Mouse (Mus musculus) midbrain, embryonic 11.5 days (tissue): Measurements from ENCODE around the gene Pkd2. TPM values are rescaled to one million over a fixed set of nuclear protein-coding genes. Genes with fewer than 3 reads are reported as not detected.

Source experiments
- ATAC-seq: fragments of 200-750 bp; cut with Nextera tagmentation; 2 replicates; pipeline ENCODE4 v1.8.0; 2017; ENCODE audit warnings: moderate TSS enrichment, moderate library complexity; ENCODE audit not compliant: low FRiP score
- DNase-seq: peaks from one replicate; pipeline ENCODE4 v3.0.0; 2015; ENCODE audit warnings: low spot score; ENCODE audit errors: missing footprints
- H3K27ac ChIP-seq: fragments of 300-500 bp; sonication (generic); 2 replicates; pipeline ENCODE4 v1.5.1; 2014; ENCODE audit warnings: low read depth, low read length
- H3K27me3 ChIP-seq: fragments of 300-500 bp; sonication (generic); 2 replicates; pipeline ENCODE4 v1.6.1; 2014; ENCODE audit warnings: mild to moderate bottlenecking, low read length, moderate library complexity, mixed read lengths; ENCODE audit not compliant: control insufficient read depth, insufficient read depth
- H3K36me3 ChIP-seq: fragments of 300-500 bp; sonication (generic); 2 replicates; pipeline ENCODE4 v1.6.1; 2014; ENCODE audit warnings: mild to moderate bottlenecking, low read length, moderate library complexity, mixed read lengths; ENCODE audit not compliant: control insufficient read depth, insufficient read depth
- H3K4me1 ChIP-seq: fragments of 300-500 bp; sonication (generic); 2 replicates; pipeline ENCODE4 v1.6.1; 2014; ENCODE audit warnings: low read length; ENCODE audit not compliant: control insufficient read depth, insufficient read depth
- H3K4me2 ChIP-seq: fragments of 300-500 bp; sonication (generic); 2 replicates; pipeline ENCODE4 v1.6.1; 2014; ENCODE audit warnings: mild to moderate bottlenecking, moderate library complexity
- H3K4me3 ChIP-seq: fragments of 300-500 bp; sonication (generic); 2 replicates; pipeline ENCODE4 v1.5.1; 2014; ENCODE audit warnings: low read depth, low read length
- H3K9ac ChIP-seq: fragments of 300-500 bp; sonication (generic); 2 replicates; pipeline ENCODE4 v1.6.1; 2014; ENCODE audit warnings: low read length
- H3K9me3 ChIP-seq: fragments of 300-500 bp; sonication (generic); 2 replicates; pipeline ENCODE4 v1.6.1; 2016; ENCODE audit warnings: low read length; ENCODE audit not compliant: control insufficient read depth
- WGBS: fragments of 180-500 bp; shearing (Covaris S2); extraction: QIAGEN DNeasy Blood & Tissue Kit; methylation state at CpG from one replicate; pipeline ENCODE4 v1.1.7; 2014; 5-methylcytosine and 5-hydroxymethylcytosine counted together
- polyA plus RNA-seq: library from polyadenylated mRNA; unstranded; fragments of >200 nt; fragmentation: Nextera tagmentation; extraction: Ambion mirVana; gene quantifications from 2 replicates; pipeline ENCODE4 v1.2.1, GENCODE M21; 2014

Pkd2 gene
- polyA plus RNA-seq, 1 experiment from 2014 or later: 10.3 TPM

- Histone ChIP-seq H3K9ac (peak overlapping the region; percentile 96), H3K27me3 (no peaks in the 10 kb centered on the region), H3K9me3 (no peaks in the 10 kb centered on the region), H3K4me3 (peak overlapping the region; percentile 68), H3K36me3 (no peaks in the 10 kb centered on the region), H3K4me2 (peak overlapping the region; percentile 75), H3K4me1 (0 out of 2 replicates have a peak, but pooled peaks cover 2% of the 10 kb centered on the region), H3K27ac (peak overlapping the region; percentile 69)
- WGBS: under 1% methylated on average over 80 of the region's 82 CpGs
- DNase-seq: peak; percentile 97
- ATAC-seq: peak; percentile 86
Observed at GRCm38 (mm10) chr5:104459706-104460455, 631 bp downstream of the Pkd2 start.

GRCm38 (mm10) chr5:104460456-104460838 is 1.2 kb downstream of the Pkd2 start:
- peak overlapping the region; percentile 68 for H3K4me3 ChIP-seq
- no peak overlapping the region; the same call in 1 of the 2 replicates for H3K9ac ChIP-seq
- no peaks in the 10 kb centered on the region for H3K36me3 ChIP-seq
- no peaks in the 10 kb centered on the region for H3K27me3 ChIP-seq
- ATAC-seq: no peak
- peak overlapping the region; percentile 75 for H3K4me2 ChIP-seq
- H3K27ac ChIP-seq: no peak overlapping the region
- H3K9me3 ChIP-seq: no peaks in the 10 kb centered on the region
- DNase-seq: no peak
- 0 out of 2 replicates have a peak, but pooled peaks cover 2% of the 10 kb centered on the region for H3K4me1 ChIP-seq
- 42% methylated on average over 3 of the region's 3 CpGs for WGBS

GRCm38 (mm10) chr5:104460856-104461255 is 1.6 kb downstream of the Pkd2 start:
- Histone ChIP-seq H3K27me3 (no peaks in the 10 kb centered on the region), H3K4me1 (0 out of 2 replicates have a peak, but pooled peaks cover 2% of the 10 kb centered on the region), H3K9ac (no peak overlapping the region), H3K4me2 (peak overlapping the region; percentile 75), H3K27ac (no peak overlapping the region), H3K4me3 (no peak overlapping the region), H3K9me3 (no peaks in the 10 kb centered on the region), H3K36me3 (peaks cover 4% of the 10 kb centered on the region)
- DNase-seq (peak; percentile 83), ATAC-seq (no peak)
- WGBS: 70% methylated on average over 7 of the region's 7 CpGs

- Histone ChIP-seq H3K9ac (no peak overlapping the region), H3K27ac (no peak overlapping the region), H3K4me2 (no peak overlapping the region), H3K36me3 (peaks cover 12% of the 10 kb centered on the region), H3K9me3 (no peaks in the 10 kb centered on the region), H3K4me3 (no peak overlapping the region), H3K4me1 (0 out of 2 replicates have a peak, but pooled peaks cover 2% of the 10 kb centered on the region), H3K27me3 (no peaks in the 10 kb centered on the region)
- ATAC-seq (no peak), DNase-seq (peak; percentile 72)
- 95% methylated on average over 8 of the region's 8 CpGs for WGBS
Observed at GRCm38 (mm10) chr5:104465279-104465678, 6.0 kb downstream of the Pkd2 start.

- Histone ChIP-seq H3K9ac (no peak overlapping the region), H3K9me3 (no peaks in the 10 kb centered on the region), H3K4me3 (no peak overlapping the region), H3K27me3 (no peaks in the 10 kb centered on the region), H3K27ac (no peak overlapping the region), H3K4me2 (no peak overlapping the region), H3K4me1 (no peaks in the 10 kb centered on the region), H3K36me3 (peaks cover 12% of the 10 kb centered on the region)
- ATAC-seq: no peak
- 93% methylated on average over 12 of the region's 12 CpGs for WGBS
- peak; percentile 1 for DNase-seq
Observed at GRCm38 (mm10) chr5:104465731-104466130, 6.5 kb downstream of the Pkd2 start.

GRCm38 (mm10) chr5:104466816-104467215 is 7.6 kb downstream of the Pkd2 start:
- ATAC-seq (no peak), DNase-seq (no peak)
- Histone ChIP-seq H3K4me2 (no peak overlapping the region), H3K27ac (no peak overlapping the region), H3K36me3 (peaks cover 12% of the 10 kb centered on the region), H3K4me3 (no peak overlapping the region), H3K9me3 (no peaks in the 10 kb centered on the region), H3K27me3 (no peaks in the 10 kb centered on the region), H3K4me1 (no peaks in the 10 kb centered on the region), H3K9ac (no peak overlapping the region)
- WGBS: 96% methylated on average over 16 of the region's 16 CpGs

GRCm38 (mm10) chr5:104468586-104468985 is 9.3 kb downstream of the Pkd2 start:
- Histone ChIP-seq H3K4me3 (no peak overlapping the region), H3K27me3 (no peaks in the 10 kb centered on the region), H3K27ac (no peak overlapping the region), H3K9me3 (no peaks in the 10 kb centered on the region), H3K4me2 (no peak overlapping the region), H3K4me1 (no peaks in the 10 kb centered on the region), H3K9ac (no peak overlapping the region), H3K36me3 (peaks cover 21% of the 10 kb centered on the region)
- ATAC-seq (no peak), DNase-seq (peak; percentile 72)
- 88% methylated on average over 5 of the region's 5 CpGs for WGBS

GRCm38 (mm10) chr5:104470981-104471391 is 11.7 kb downstream of the Pkd2 start:
- 95% methylated on average over 5 of the region's 5 CpGs for WGBS
- Histone ChIP-seq H3K4me1 (no peaks in the 10 kb centered on the region), H3K9ac (no peak overlapping the region), H3K36me3 (peaks cover 16% of the 10 kb centered on the region), H3K4me2 (no peak overlapping the region), H3K27ac (no peak overlapping the region), H3K27me3 (no peaks in the 10 kb centered on the region), H3K4me3 (no peak overlapping the region), H3K9me3 (no peaks in the 10 kb centered on the region)
- no peak for DNase-seq
- ATAC-seq: no peak

- ATAC-seq (no peak), DNase-seq (peak; percentile 82)
- Histone ChIP-seq H3K9ac (no peak overlapping the region), H3K9me3 (no peaks in the 10 kb centered on the region), H3K27me3 (no peaks in the 10 kb centered on the region), H3K27ac (no peak overlapping the region), H3K4me3 (no peak overlapping the region), H3K4me2 (no peak overlapping the region), H3K36me3 (peaks cover 12% of the 10 kb centered on the region; the same call in 1 of the 2 replicates), H3K4me1 (no peaks in the 10 kb centered on the region)
- 89% methylated on average over 8 of the region's 8 CpGs for WGBS
Observed at GRCm38 (mm10) chr5:104472371-104472770, 13.1 kb downstream of the Pkd2 start.
